Mouse (Mus musculus) embryonic facial prominence, embryonic 11.5 days (tissue): ENCODE measurements around the gene Ikzf1. TPM values are rescaled to one million over a fixed set of nuclear protein-coding genes. Genes with fewer than 3 reads are reported as not detected.

Source experiments
- ATAC-seq: fragments of 200-750 bp; cut with Nextera tagmentation; replicated peaks from 2 replicates; pipeline ENCODE4 v1.8.0; 2017; ENCODE audit warnings: low read depth; ENCODE audit not compliant: insufficient number of reproducible peaks, low FRiP score, low TSS enrichment
- DNase-seq: peaks from one replicate; pipeline ENCODE4 v3.0.0-alpha.2; 2015; ENCODE audit warnings: low spot score
- H3K27ac ChIP-seq: fragments of 300-500 bp; sonication (generic); replicated peaks from 2 replicates; pipeline ENCODE4 v1.5.1; 2014; ENCODE audit warnings: mild to moderate bottlenecking, low read depth, low read length, control low read depth
- H3K27me3 ChIP-seq: fragments of 300-500 bp; sonication (generic); 2 replicates; pipeline ENCODE4 v1.6.1; 2014; ENCODE audit warnings: mild to moderate bottlenecking, low read length, moderate library complexity, mixed read lengths; ENCODE audit not compliant: control insufficient read depth, insufficient read depth
- H3K36me3 ChIP-seq: fragments of 300-500 bp; sonication (generic); replicated peaks from 2 replicates; pipeline ENCODE4 v1.6.1; 2014; ENCODE audit warnings: low read depth, mild to moderate bottlenecking, low read length, moderate library complexity, mixed read lengths; ENCODE audit not compliant: control insufficient read depth, insufficient read depth
- H3K4me1 ChIP-seq: fragments of 300-500 bp; sonication (generic); 2 replicates; pipeline ENCODE4 v1.6.1; 2014; ENCODE audit warnings: low read length, mixed read lengths; ENCODE audit not compliant: control insufficient read depth, insufficient read depth
- H3K4me2 ChIP-seq: fragments of 300-500 bp; sonication (generic); 2 replicates; pipeline ENCODE4 v1.6.1; 2014; ENCODE audit warnings: low read depth, mild to moderate bottlenecking, control low read depth, low read length, moderate library complexity
- H3K4me3 ChIP-seq: fragments of 300-500 bp; sonication (generic); 2 replicates; pipeline ENCODE4 v1.5.1; 2014; ENCODE audit warnings: low read depth, low read length, control low read depth
- H3K9ac ChIP-seq: fragments of 300-500 bp; sonication (generic); replicated peaks from 2 replicates; pipeline ENCODE4 v1.6.1; 2014; ENCODE audit warnings: mild to moderate bottlenecking, control low read depth, low read length
- H3K9me3 ChIP-seq: fragments of 300-500 bp; sonication (generic); replicated peaks from 2 replicates; pipeline ENCODE4 v1.6.1; 2016; ENCODE audit warnings: mild to moderate bottlenecking, low read length, inconsistent platforms, mixed read lengths; ENCODE audit not compliant: control insufficient read depth
- WGBS: fragments of 180-500 bp; shearing (Covaris S2); extraction: QIAGEN DNeasy Blood & Tissue Kit; methylation state at CpG from one replicate; pipeline ENCODE4 v1.1.7; 2014; 5-methylcytosine and 5-hydroxymethylcytosine counted together
- polyA plus RNA-seq: library from polyadenylated mRNA; unstranded; fragments of >200 nt; fragmentation: Nextera tagmentation; extraction: Ambion mirVana; gene quantifications from 2 replicates; pipeline ENCODE4 v1.2.1, GENCODE M21; 2014

Gene Ikzf1
- polyA plus RNA-seq, 1 experiment from 2014 or later = 3.4 TPM

DNA sequence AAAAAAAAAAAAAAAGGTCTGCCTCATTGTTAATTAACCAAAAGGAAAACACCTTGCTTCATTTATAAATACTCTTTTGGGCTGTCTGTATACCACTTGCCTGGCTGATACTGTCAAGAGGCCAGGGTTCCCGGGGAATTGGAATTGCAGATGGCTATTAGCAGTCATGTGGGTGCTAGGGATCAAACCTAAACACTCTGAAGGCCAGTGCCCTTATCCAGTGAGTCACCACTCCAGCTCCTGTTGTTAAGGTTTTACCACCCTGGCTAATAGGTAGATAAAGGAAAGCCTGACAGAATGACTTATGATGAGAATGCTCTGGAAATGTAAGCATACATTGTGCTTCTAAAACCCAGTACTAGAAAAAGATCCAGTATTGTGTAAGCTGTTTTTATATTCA is 109.8 kb downstream of the Ikzf1 start:
- Histone ChIP-seq H3K4me1 (no peaks in the 10 kb centered on the region), H3K36me3 (no peaks in the 10 kb centered on the region; the same call in 1 of the 2 replicates), H3K4me2 (no peak overlapping the region), H3K9ac (no peak overlapping the region), H3K27ac (no peak overlapping the region), H3K4me3 (no peak overlapping the region), H3K27me3 (no peaks in the 10 kb centered on the region), H3K9me3 (no peaks in the 10 kb centered on the region)
- ATAC-seq (no peak), DNase-seq (no peak)
- 100% methylated on average over 1 of the region's 1 CpGs for WGBS

DNA sequence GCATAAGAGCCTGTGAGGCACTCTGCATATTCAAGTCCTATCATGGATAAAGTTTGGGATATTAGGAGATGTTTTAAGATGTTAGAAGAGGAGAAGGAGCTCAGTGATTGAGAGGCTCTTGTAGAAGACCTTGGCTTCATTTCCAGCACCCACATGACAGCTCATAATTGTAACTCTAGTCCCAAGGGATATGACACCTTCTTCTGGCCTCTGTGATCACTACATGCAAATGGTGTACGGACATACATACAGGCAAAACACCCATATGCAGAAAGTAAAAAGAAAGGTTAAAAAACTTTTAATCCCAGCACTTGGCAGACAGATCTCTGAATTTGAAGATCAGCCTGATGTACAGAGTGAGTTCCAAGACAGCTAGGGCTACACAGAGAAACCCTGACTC is 113.9 kb downstream of the Ikzf1 start:
- H3K4me1 ChIP-seq = no peaks in the 10 kb centered on the region
- H3K9me3 ChIP-seq = no peaks in the 10 kb centered on the region
- H3K27ac ChIP-seq = no peak overlapping the region
- DNase-seq (no peak), ATAC-seq (no peak)
- no peak overlapping the region for H3K9ac ChIP-seq
- peaks cover 7% of the 10 kb centered on the region for H3K36me3 ChIP-seq
- no peak overlapping the region for H3K4me2 ChIP-seq
- H3K4me3 ChIP-seq = no peak overlapping the region
- no peaks in the 10 kb centered on the region for H3K27me3 ChIP-seq
- 89% methylated on average over 1 of the region's 1 CpGs for WGBS

DNA sequence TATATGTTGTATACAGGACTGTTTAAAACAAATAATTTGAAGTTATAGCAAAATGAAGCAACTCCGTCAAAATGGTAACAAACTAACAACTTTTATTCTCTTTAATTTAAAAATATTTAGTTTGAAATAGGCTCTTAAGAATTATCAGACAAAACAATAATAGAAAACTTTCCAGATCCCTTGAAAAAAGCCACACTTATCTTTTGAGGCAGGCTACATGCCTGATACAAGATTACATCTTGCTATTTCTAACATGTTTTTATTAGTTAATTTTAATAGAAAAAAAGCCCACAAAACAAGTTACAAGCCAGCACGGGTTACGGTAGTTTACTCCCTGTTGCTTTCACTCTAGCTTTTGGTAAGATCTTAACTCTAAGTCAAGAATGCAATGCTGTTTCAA is 115.5 kb downstream of the Ikzf1 start:
- H3K27me3 ChIP-seq = no peaks in the 10 kb centered on the region
- 94% methylated on average over 3 of the region's 3 CpGs for WGBS
- H3K4me1 ChIP-seq = no peaks in the 10 kb centered on the region
- ATAC-seq (no peak), DNase-seq (no peak)
- H3K4me2 ChIP-seq = no peak overlapping the region
- no peak overlapping the region for H3K27ac ChIP-seq
- no peak overlapping the region for H3K9ac ChIP-seq
- H3K36me3 ChIP-seq = peaks cover 7% of the 10 kb centered on the region
- no peaks in the 10 kb centered on the region for H3K9me3 ChIP-seq
- H3K4me3 ChIP-seq = no peak overlapping the region

DNA sequence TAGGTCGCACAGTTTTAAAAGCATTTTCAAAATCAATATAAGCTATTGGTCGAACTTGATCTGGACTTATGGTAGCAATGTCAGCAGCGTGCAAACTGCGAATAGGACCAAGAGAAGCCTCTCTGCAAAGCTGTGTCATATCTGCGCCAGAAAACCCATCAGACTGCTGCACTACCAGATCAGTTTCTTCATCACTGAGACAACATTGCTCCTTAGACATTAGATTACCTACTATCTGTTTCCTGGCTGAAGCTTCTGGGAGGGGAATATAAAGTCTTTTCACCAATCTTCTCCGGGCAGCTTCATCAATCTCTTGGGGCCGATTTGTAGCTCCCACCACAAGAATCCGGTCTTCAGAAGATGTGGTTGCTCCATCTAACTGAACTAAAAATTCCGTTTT is 116.3 kb downstream of the Ikzf1 start:
- no peak for DNase-seq
- 96% methylated on average over 9 of the region's 9 CpGs for WGBS

DNA sequence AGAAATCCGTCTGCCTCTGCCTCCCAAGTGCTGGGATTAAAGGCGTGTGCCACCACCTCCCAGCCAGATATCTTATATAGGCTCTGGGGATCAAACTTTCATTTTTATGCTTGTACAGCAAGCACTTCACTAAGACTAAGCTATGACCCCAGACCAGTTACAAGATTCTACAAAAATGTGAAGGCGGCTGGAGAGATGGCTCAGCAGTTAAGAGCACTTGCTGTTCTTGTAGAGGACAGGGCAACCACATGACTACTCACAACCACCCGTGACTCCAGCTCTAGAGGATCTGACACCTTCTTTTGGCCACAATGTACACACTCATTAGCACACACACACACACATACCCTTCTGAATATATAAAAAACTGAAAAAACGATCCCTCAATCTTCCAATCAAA is 119.6 kb downstream of the Ikzf1 start:
- ATAC-seq (no peak), DNase-seq (no peak)
- Histone ChIP-seq H3K9me3 (no peaks in the 10 kb centered on the region), H3K27me3 (no peaks in the 10 kb centered on the region), H3K9ac (no peak overlapping the region), H3K36me3 (peaks cover 7% of the 10 kb centered on the region), H3K4me1 (no peaks in the 10 kb centered on the region), H3K4me2 (no peak overlapping the region), H3K4me3 (no peak overlapping the region), H3K27ac (no peak overlapping the region)
- 89% methylated on average over 5 of the region's 5 CpGs for WGBS

More for the DNA sequence above, 116.3 kb downstream of the Ikzf1 start:
- H3K4me3 ChIP-seq = no peak overlapping the region
- H3K4me1 ChIP-seq = no peaks in the 10 kb centered on the region
- peaks cover 7% of the 10 kb centered on the region for H3K36me3 ChIP-seq
- H3K4me2 ChIP-seq = no peak overlapping the region
- ATAC-seq = no peak
- no peak overlapping the region for H3K9ac ChIP-seq
- H3K27ac ChIP-seq = no peak overlapping the region
- H3K9me3 ChIP-seq = no peaks in the 10 kb centered on the region
- H3K27me3 ChIP-seq = no peaks in the 10 kb centered on the region

DNA sequence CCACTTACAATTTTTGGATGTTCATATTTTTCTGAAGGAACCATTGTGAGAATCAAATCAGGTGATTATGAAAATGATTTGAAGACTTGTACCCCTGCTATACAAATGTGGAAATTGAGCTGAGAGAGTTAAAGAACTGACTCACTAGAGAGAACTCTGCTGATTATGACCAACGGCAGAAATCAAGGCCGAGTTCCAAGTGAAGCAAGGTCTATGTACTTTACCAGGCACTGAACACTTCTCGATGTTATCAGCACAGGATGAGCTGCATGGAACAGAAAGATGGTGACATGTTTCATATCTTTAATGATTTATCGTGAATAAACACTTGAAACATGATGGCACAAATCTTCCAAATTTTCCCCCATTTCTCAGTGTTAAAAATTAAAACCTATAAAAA is 121.1 kb downstream of the Ikzf1 start:
- Histone ChIP-seq H3K4me1 (no peaks in the 10 kb centered on the region), H3K9ac (no peak overlapping the region), H3K9me3 (no peaks in the 10 kb centered on the region), H3K36me3 (peaks cover 5% of the 10 kb centered on the region), H3K4me3 (no peak overlapping the region), H3K27ac (no peak overlapping the region), H3K27me3 (no peaks in the 10 kb centered on the region), H3K4me2 (no peak overlapping the region)
- no peak for ATAC-seq
- WGBS = 91% methylated on average over 4 of the region's 4 CpGs
- no peak for DNase-seq

DNA sequence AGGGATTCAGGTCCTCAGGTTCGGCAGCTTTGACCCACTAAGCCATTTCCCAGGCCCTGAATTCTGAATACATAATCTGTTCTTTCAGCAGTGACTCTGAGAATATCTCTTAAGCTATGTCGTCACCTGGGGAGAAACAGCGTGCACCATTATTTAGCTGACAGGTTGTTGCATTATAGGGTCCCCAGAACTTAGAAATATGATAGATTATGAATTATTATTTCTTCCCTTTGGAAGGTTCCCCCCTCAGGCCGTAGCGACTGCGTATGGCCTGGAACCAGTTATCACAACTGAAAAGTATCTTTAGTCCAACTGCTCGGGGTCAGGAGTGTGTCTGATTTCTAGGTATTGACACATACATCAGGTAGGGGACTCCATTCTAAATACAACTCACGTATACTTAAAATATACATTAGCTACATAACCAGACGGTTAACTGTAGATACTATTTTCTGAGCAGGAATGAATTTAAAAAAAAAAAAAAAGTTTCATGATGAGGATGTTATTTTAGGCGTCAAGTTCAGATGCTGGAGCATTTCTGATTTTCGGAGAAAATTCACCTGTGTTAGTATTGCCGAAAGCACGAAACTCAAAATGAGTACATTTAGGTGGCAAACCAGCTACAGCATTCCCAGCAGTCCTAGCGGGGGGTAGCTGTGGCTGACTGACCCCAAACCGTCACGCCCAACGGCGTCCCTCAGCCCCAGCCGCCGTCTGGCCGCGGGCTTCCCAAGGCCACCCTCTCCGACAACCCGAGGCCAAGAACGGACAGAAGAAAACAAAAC is 123.4 kb downstream of the Ikzf1 start:
- peak overlapping the region; percentile 59 for H3K4me3 ChIP-seq
- H3K36me3 ChIP-seq = no peaks in the 10 kb centered on the region; the same call in 1 of the 2 replicates
- peak overlapping the region; percentile 98 for H3K27ac ChIP-seq
- H3K27me3 ChIP-seq = no peaks in the 10 kb centered on the region
- H3K4me2 ChIP-seq = peak overlapping the region; percentile 47
- 12% methylated on average over 25 of the region's 25 CpGs for WGBS
- DNase-seq (peak; percentile 17), ATAC-seq (no peak)
- H3K9ac ChIP-seq = peak overlapping the region; percentile 82
- no peaks in the 10 kb centered on the region for H3K4me1 ChIP-seq
- no peaks in the 10 kb centered on the region for H3K9me3 ChIP-seq

DNA sequence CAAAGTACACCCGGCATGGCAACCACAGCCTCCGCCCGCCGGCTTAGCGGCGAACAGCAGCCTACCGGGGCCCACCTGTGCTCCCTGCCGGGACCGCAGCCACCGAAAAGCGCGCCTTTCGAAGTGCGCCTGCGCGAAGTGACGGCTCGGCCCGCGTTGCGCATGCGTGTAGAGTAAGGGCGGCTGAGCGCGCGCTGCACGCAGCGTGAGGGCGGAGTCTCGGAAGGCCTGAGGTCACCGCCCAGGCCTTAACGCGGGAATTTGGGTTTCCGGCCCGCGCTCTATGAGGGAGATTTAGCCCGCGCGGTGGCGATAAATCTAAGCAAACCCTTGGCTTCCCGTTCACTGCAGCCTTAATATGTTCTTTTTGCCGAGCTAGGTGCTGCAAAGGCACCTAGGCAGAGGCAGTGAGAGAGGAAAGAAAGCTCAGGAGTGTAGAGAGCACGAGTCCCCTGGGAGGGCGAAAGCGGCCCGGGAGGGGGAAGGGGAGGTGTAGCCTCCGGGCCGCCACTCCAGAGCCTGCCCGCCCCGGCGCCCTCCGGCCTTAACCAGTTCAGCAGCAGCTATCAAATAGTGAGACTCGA is 124.1 kb downstream of the Ikzf1 start, which contains the start of gene Fignl1:
TSS of gene Fignl1 (minus strand) at position 143 of the 584 bp plus-strand sequence.
- peak within 1 kb of the TSS; percentile 82 for H3K9ac ChIP-seq
- WGBS = under 1% methylated on average over 53 of the region's 53 CpGs
- H3K36me3 ChIP-seq = no peaks in the 10 kb centered on the region; the same call in 1 of the 2 replicates
- H3K4me2 ChIP-seq = peak within 1 kb of the TSS; percentile 67
- H3K27me3 ChIP-seq = no peaks in the 10 kb centered on the region
- DNase-seq (peak; percentile 99), ATAC-seq (peak; percentile 91)
- H3K9me3 ChIP-seq = no peaks in the 10 kb centered on the region
- peak within 1 kb of the TSS; percentile 98 for H3K27ac ChIP-seq
- no peaks in the 10 kb centered on the region for H3K4me1 ChIP-seq
- H3K4me3 ChIP-seq = peak within 1 kb of the TSS; percentile 59
